28 mouse cellular contexts compared by ENCODE assay signal in the genomic region with DNA sequence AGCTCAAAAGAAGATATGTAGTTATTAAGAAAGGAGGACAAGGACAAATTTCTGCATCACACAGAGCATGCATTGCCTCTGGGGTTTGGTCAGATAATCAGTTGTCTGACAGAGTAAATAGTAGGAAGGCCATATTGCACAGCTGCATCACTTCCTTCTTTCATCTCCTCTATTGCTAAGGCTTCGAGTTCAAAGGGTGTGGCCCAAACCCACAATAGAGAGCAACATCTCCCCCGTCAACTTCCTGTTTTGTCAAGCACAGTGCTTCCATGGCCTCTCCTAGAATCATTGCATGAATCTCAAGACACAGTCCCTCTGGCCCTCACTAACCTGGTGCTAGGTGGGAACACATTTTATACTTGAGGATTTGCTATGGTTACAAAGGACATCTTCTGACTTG. TPM values are rescaled to one million over a fixed set of nuclear protein-coding genes. Genes with fewer than 3 reads are reported as not detected.
A peak's percentile ranks its signal among the peaks of the same experiment; 100 is the strongest.
DNase-seq lines count a peak whose midpoint lies in the region; ATAC-seq and TF ChIP-seq lines count a peak whose summit lies in the region.
"Had no signal": no experiment of that assay in that cellular context is flagged by ENCODE, and none has a peak within 500 bp of the region (broad histone marks: within the 10 kb centered on the region; RNA-seq: fewer than 3 reads in every experiment).

No protein-coding gene starts in this region.

- H3K27me3 ChIP-seq in kidney, adult 2 months (replicated peaks; ENCODE audit: control insufficient read depth, insufficient read depth, low read length), result no peaks in the 10 kb centered on the region
- H3K27me3 ChIP-seq in midbrain, embryonic 10.5 days (ENCODE audit: low read depth, poor library complexity, severe bottlenecking), result no peaks in the 10 kb centered on the region
- H3K27me3 ChIP-seq: embryonic facial prominence, embryonic 15.5 days; megakaryocyte, embryonic 14.5 days; midbrain, embryonic 15.5 days had no signal

- TF ChIP-seq POLR2A in kidney, adult 2 months (IDR thresholded peaks at IDR 0.05; ENCODE audit: low read depth, low read length), result no peak

- no peaks in the 10 kb centered on the region for H3K4me1 ChIP-seq in kidney, adult 2 months (ENCODE audit: control insufficient read depth, insufficient read depth, low read length)
- H3K4me1 ChIP-seq in midbrain, embryonic 10.5 days, result no peaks in the 10 kb centered on the region
- H3K4me1 ChIP-seq: embryonic facial prominence, embryonic 15.5 days; forebrain, embryonic 10.5 days; midbrain, embryonic 15.5 days had no signal

- DNase-seq in CD4-positive, CD25-positive, alpha-beta regulatory T cell, adult 2 months (ENCODE audit: low read depth, low spot score), result peak; percentile 2
- DNase-seq in spleen, postnatal 36 days (ENCODE audit: low spot score in 2 of 2), result peak; percentile 23 to 25
- DNase-seq in spleen, adult 18-20 months, result no peak
- no peak for DNase-seq in kidney, adult 2 months
- no peak for DNase-seq in midbrain, embryonic 10.5 days (ENCODE audit: low spot score)
- DNase-seq: cerebellum, adult 18-20 months; cerebellum, postnatal 25 days; embryo, embryonic 11 days; forebrain, postnatal 0 days; gastrocnemius, postnatal 36 days; kidney, adult 11 months; lung, embryonic 14.5 days; retina, postnatal 1 day had no signal

- 66% methylated on average over 2 of the region's 2 CpGs for whole genome bisulfite sequencing in kidney, adult 2 months
- 85% methylated on average over 2 of the region's 2 CpGs for WGBS in midbrain, embryonic 10.5 days

- TF ChIP-seq CTCF in kidney, adult 2 months (conservative IDR thresholded peaks at IDR 0.05; ENCODE audit: insufficient read depth, insufficient read length, low read depth, low read length), result no peak

- H3K27ac ChIP-seq in kidney, adult 2 months (ENCODE audit: insufficient read depth, low read depth, low read length), result no peak overlapping the region
- no peak overlapping the region for H3K27ac ChIP-seq in midbrain, embryonic 10.5 days (replicated peaks)
- H3K27ac ChIP-seq: embryonic facial prominence, embryonic 15.5 days; forebrain, embryonic 10.5 days; hindbrain, postnatal 0 days; kidney, postnatal 0 days; midbrain, embryonic 15.5 days had no signal

- H3K9me3 ChIP-seq in midbrain, embryonic 10.5 days (replicated peaks), result peaks cover 50% of the 10 kb centered on the region
- H3K9me3 ChIP-seq: embryonic facial prominence, embryonic 15.5 days had no signal

- no peaks in the 10 kb centered on the region for H3K36me3 ChIP-seq in kidney, adult 2 months (ENCODE audit: control insufficient read depth, insufficient read depth, low read length)
- no peaks in the 10 kb centered on the region for H3K36me3 ChIP-seq in midbrain, embryonic 10.5 days
- H3K36me3 ChIP-seq: embryonic facial prominence, embryonic 15.5 days; forebrain, embryonic 10.5 days; midbrain, embryonic 15.5 days had no signal

- H3K4me3 ChIP-seq in kidney, adult 2 months (ENCODE audit: insufficient read depth, low read depth, low read length), result no peak overlapping the region
- no peak overlapping the region for H3K4me3 ChIP-seq in midbrain, embryonic 10.5 days
- H3K4me3 ChIP-seq: embryonic facial prominence, embryonic 15.5 days; forebrain, embryonic 10.5 days; megakaryocyte, embryonic 14.5 days; midbrain, embryonic 15.5 days had no signal

- no peak for ATAC-seq in CD4-positive, CD25-positive, alpha-beta regulatory T cell, adult 4 months
- ATAC-seq in megakaryocyte progenitor cell, adult 5-6 weeks (replicated peaks; ENCODE audit: poor library complexity), result peak; percentile 58
- ATAC-seq in erythroid progenitor cell, adult 5-6 weeks (replicated peaks; ENCODE audit: low FRiP score, poor library complexity, severe bottlenecking), result no peak
- ATAC-seq: forebrain, postnatal 0 days; hindbrain, postnatal 0 days; midbrain, embryonic 15.5 days had no signal

RNA-seq across cellular contexts. Expression of gene Olfr401, which starts 12.8 kb away (rescaled TPM):
- not detected for polyA plus RNA-seq in CD4-positive, CD25-positive, alpha-beta regulatory T cell, adult 4 months (2017; shearing (Covaris generic))
- not detected in 2 replicates for total RNA-seq in megakaryocyte progenitor cell, adult 5-6 weeks (2015)
- total RNA-seq in megakaryocyte progenitor cell, adult 5-6 weeks (2017), result not detected in 2 replicates
- total RNA-seq in erythroid progenitor cell, adult 5-6 weeks (2015; ENCODE audit: low replicate concordance), result not detected in 2 replicates
- not detected in 2 replicates for total RNA-seq in erythroid progenitor cell, adult 5-6 weeks (2017; ENCODE audit: low replicate concordance)
- polyA plus RNA-seq in kidney, adult 2 months (2012; rRNA removed), result not detected in 2 replicates
- polyA plus RNA-seq in midbrain, embryonic 10.5 days (2016; fragmentation: Nextera tagmentation; extraction: Ambion mirVana), result not detected in 2 replicates
- total RNA-seq: adrenal gland, postnatal 4 days; forebrain, postnatal 0 days; gastrocnemius, postnatal 36 days; hematopoietic stem cell, adult 5-6 weeks; hindbrain, postnatal 0 days; layer of hippocampus, adult 18-20 months had no signal
- polyA plus RNA-seq: embryonic facial prominence, embryonic 15.5 days; forebrain, embryonic 10.5 days; forebrain, postnatal 0 days; heart, embryonic 14.5 days; hindbrain, postnatal 0 days; kidney, postnatal 0 days; limb, embryonic 11.5 days; liver, embryonic 11.5 days; lung, embryonic 14.5 days; midbrain, embryonic 15.5 days had no signal

RNA-seq across cellular contexts. Expression of gene Zfp616, which starts 31.0 kb away (rescaled TPM):
- not detected for polyA plus RNA-seq in CD4-positive, CD25-positive, alpha-beta regulatory T cell, adult 4 months (2017; shearing (Covaris generic))
- not detected in 2 replicates for total RNA-seq in megakaryocyte progenitor cell, adult 5-6 weeks (2015)
- not detected in 2 replicates for total RNA-seq in megakaryocyte progenitor cell, adult 5-6 weeks (2017)
- not detected in 2 replicates for total RNA-seq in erythroid progenitor cell, adult 5-6 weeks (2015; ENCODE audit: low replicate concordance)
- total RNA-seq in erythroid progenitor cell, adult 5-6 weeks (2017; ENCODE audit: low replicate concordance), result not detected in 2 replicates
- not detected in 2 replicates for polyA plus RNA-seq in kidney, adult 2 months (2012; rRNA removed)
- polyA plus RNA-seq in midbrain, embryonic 10.5 days (2016; fragmentation: Nextera tagmentation; extraction: Ambion mirVana), result not detected in 2 replicates
- total RNA-seq: adrenal gland, postnatal 4 days; forebrain, postnatal 0 days; gastrocnemius, postnatal 36 days; hematopoietic stem cell, adult 5-6 weeks; hindbrain, postnatal 0 days; layer of hippocampus, adult 18-20 months had no signal
- polyA plus RNA-seq: embryonic facial prominence, embryonic 15.5 days; forebrain, embryonic 10.5 days; forebrain, postnatal 0 days; heart, embryonic 14.5 days; hindbrain, postnatal 0 days; limb, embryonic 11.5 days; liver, embryonic 11.5 days; lung, embryonic 14.5 days; midbrain, embryonic 15.5 days had no signal

RNA-seq across cellular contexts. Expression of gene Olfr399, which starts 44.3 kb away (rescaled TPM):
- polyA plus RNA-seq in CD4-positive, CD25-positive, alpha-beta regulatory T cell, adult 4 months (2017; shearing (Covaris generic)), result not detected
- total RNA-seq in megakaryocyte progenitor cell, adult 5-6 weeks (2015), result not detected in 2 replicates
- not detected in 2 replicates for total RNA-seq in megakaryocyte progenitor cell, adult 5-6 weeks (2017)
- total RNA-seq in erythroid progenitor cell, adult 5-6 weeks (2015; ENCODE audit: low replicate concordance), result not detected in 2 replicates
- not detected in 2 replicates for total RNA-seq in erythroid progenitor cell, adult 5-6 weeks (2017; ENCODE audit: low replicate concordance)
- polyA plus RNA-seq in kidney, adult 2 months (2012; rRNA removed), result not detected in 2 replicates
- polyA plus RNA-seq in midbrain, embryonic 10.5 days (2016; fragmentation: Nextera tagmentation; extraction: Ambion mirVana), result not detected in 2 replicates
- total RNA-seq: adrenal gland, postnatal 4 days; forebrain, postnatal 0 days; gastrocnemius, postnatal 36 days; hematopoietic stem cell, adult 5-6 weeks; hindbrain, postnatal 0 days; layer of hippocampus, adult 18-20 months had no signal
- polyA plus RNA-seq: forebrain, embryonic 10.5 days; forebrain, postnatal 0 days; heart, embryonic 14.5 days; hindbrain, postnatal 0 days; kidney, postnatal 0 days; limb, embryonic 11.5 days; liver, embryonic 11.5 days; lung, embryonic 14.5 days; midbrain, embryonic 15.5 days had no signal

RNA-seq across cellular contexts. Expression of gene Olfr139, which starts 44.4 kb away (rescaled TPM):
- polyA plus RNA-seq in CD4-positive, CD25-positive, alpha-beta regulatory T cell, adult 4 months (2017; shearing (Covaris generic)), result not detected
- not detected in 2 replicates for total RNA-seq in megakaryocyte progenitor cell, adult 5-6 weeks (2015)
- total RNA-seq in megakaryocyte progenitor cell, adult 5-6 weeks (2017), result not detected in 2 replicates
- total RNA-seq in erythroid progenitor cell, adult 5-6 weeks (2015; ENCODE audit: low replicate concordance), result not detected in 2 replicates
- not detected in 2 replicates for total RNA-seq in erythroid progenitor cell, adult 5-6 weeks (2017; ENCODE audit: low replicate concordance)
- polyA plus RNA-seq in kidney, adult 2 months (2012; rRNA removed), result not detected in 2 replicates
- not detected in 2 replicates for polyA plus RNA-seq in midbrain, embryonic 10.5 days (2016; fragmentation: Nextera tagmentation; extraction: Ambion mirVana)
- total RNA-seq: adrenal gland, postnatal 4 days; forebrain, postnatal 0 days; gastrocnemius, postnatal 36 days; hematopoietic stem cell, adult 5-6 weeks; hindbrain, postnatal 0 days; layer of hippocampus, adult 18-20 months had no signal
- polyA plus RNA-seq: forebrain, embryonic 10.5 days; forebrain, postnatal 0 days; heart, embryonic 14.5 days; hindbrain, postnatal 0 days; kidney, postnatal 0 days; limb, embryonic 11.5 days; liver, embryonic 11.5 days; lung, embryonic 14.5 days; midbrain, embryonic 15.5 days had no signal

RNA-seq across cellular contexts. Expression of gene Olfr402, which starts 52.6 kb away (rescaled TPM):
- not detected for polyA plus RNA-seq in CD4-positive, CD25-positive, alpha-beta regulatory T cell, adult 4 months (2017; shearing (Covaris generic))
- total RNA-seq in megakaryocyte progenitor cell, adult 5-6 weeks (2015), result not detected in 2 replicates
- not detected in 2 replicates for total RNA-seq in megakaryocyte progenitor cell, adult 5-6 weeks (2017)
- not detected in 2 replicates for total RNA-seq in erythroid progenitor cell, adult 5-6 weeks (2015; ENCODE audit: low replicate concordance)
- total RNA-seq in erythroid progenitor cell, adult 5-6 weeks (2017; ENCODE audit: low replicate concordance), result not detected in 2 replicates
- not detected in 2 replicates for polyA plus RNA-seq in kidney, adult 2 months (2012; rRNA removed)
- not detected in 2 replicates for polyA plus RNA-seq in midbrain, embryonic 10.5 days (2016; fragmentation: Nextera tagmentation; extraction: Ambion mirVana)
- total RNA-seq: adrenal gland, postnatal 4 days; forebrain, postnatal 0 days; gastrocnemius, postnatal 36 days; hematopoietic stem cell, adult 5-6 weeks; hindbrain, postnatal 0 days; layer of hippocampus, adult 18-20 months had no signal
- polyA plus RNA-seq: embryonic facial prominence, embryonic 15.5 days; forebrain, embryonic 10.5 days; forebrain, postnatal 0 days; heart, embryonic 14.5 days; hindbrain, postnatal 0 days; kidney, postnatal 0 days; limb, embryonic 11.5 days; liver, embryonic 11.5 days; lung, embryonic 14.5 days; midbrain, embryonic 15.5 days had no signal

Comparison
In these comparisons a context has a peak if more than half of its experiments do, and no peak if none do; other contexts are left out.
1. DNase-seq: peak in CD4-positive, CD25-positive, alpha-beta regulatory T cell, adult 2 months (single experiment) and spleen, postnatal 36 days (2 of 2); none in spleen, adult 18-20 months (0 of 2), kidney, adult 2 months (single experiment) and midbrain, embryonic 10.5 days (single experiment).